In the genomic region with DNA sequence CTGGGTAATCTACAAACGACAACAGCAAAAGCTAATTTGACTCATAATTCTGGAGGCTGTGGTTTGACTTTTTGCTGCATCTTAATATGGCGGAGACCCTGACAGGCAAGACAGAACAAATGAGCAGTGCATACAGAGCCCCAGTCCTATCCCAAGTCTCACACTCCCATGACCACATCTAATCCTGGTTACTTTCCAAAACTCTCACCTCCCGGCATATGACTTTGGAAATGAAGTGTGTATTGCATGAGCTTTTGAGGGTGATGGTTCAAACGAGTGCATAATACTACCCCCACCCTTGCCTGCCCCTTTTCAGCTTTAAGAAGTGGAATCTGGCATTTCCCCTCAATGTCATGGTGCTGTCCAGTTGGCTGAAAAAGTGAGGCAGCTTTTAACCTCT, we compare ENCODE assay signal across 15 mouse cellular contexts.
"Had no signal": no experiment of that assay in that cellular context is flagged by ENCODE, and none has a peak within 500 bp of the region (broad histone marks: within the 10 kb centered on the region; RNA-seq: fewer than 3 reads in every experiment).

No protein-coding gene starts in this region.

- H3K9ac ChIP-seq: limb, embryonic 12.5 days; liver, embryonic 12.5 days; liver, embryonic 15.5 days had no signal

- ATAC-seq: intestine, embryonic 16.5 days; liver, embryonic 12.5 days had no signal

- H3K9me3 ChIP-seq: limb, embryonic 12.5 days; liver, embryonic 12.5 days; liver, embryonic 15.5 days had no signal

- DNase-seq: kidney, adult 18-20 months; kidney, adult 9 months; kidney, postnatal 14 days; kidney, postnatal 4 days; layer of hippocampus, adult 9-11 months; liver; midbrain, embryonic 14.5 days; thymus, adult 18-20 months; thymus, postnatal 36 days had no signal

- H3K4me1 ChIP-seq: liver, embryonic 12.5 days; liver, embryonic 15.5 days had no signal

- H3K4me3 ChIP-seq: left cerebral cortex, adult 2 months; limb, embryonic 12.5 days; liver, embryonic 12.5 days; liver, embryonic 15.5 days had no signal

- H3K36me3 ChIP-seq: limb, embryonic 12.5 days; liver, embryonic 12.5 days; liver, embryonic 15.5 days had no signal

- H3K27me3 ChIP-seq: liver, embryonic 12.5 days; liver, embryonic 15.5 days had no signal

- H3K27ac ChIP-seq: left cerebral cortex, adult 2 months; limb, embryonic 12.5 days; liver, embryonic 12.5 days; liver, embryonic 15.5 days had no signal

- H3K4me2 ChIP-seq: limb, embryonic 12.5 days; liver, embryonic 12.5 days; liver, embryonic 15.5 days; midbrain, embryonic 11.5 days had no signal
